Mouse (Mus musculus) macrophage (primary cell): ENCODE data around the gene 1700013F07Rik. TPM values are rescaled to one million over a fixed set of nuclear protein-coding genes. Genes with fewer than 3 reads are reported as not detected.

Experiments
- polyA plus RNA-seq: library from polyadenylated mRNA; stranded (reverse); fragments of 250-400 nt; gene quantifications from 3 replicates; pipeline ENCODE4 v1.2.4, GENCODE M21; 2018; ENCODE audit warnings: inconsistent platforms

1700013F07Rik gene
- polyA plus RNA-seq, 1 experiment from 2014 or later = not detected

Other genes starting within 250 kb of the 1700013F07Rik start
- not detected in 3 replicates for gene Mybphl, start 169.2 kb upstream of the 1700013F07Rik start, polyA plus RNA-seq
- 3.1 to 7.0 TPM (median 3.1 TPM) in 3 replicates for gene Psrc1, start 150.3 kb upstream of the 1700013F07Rik start, polyA plus RNA-seq
- gene Celsr2, start 118.6 kb upstream of the 1700013F07Rik start, polyA plus RNA-seq = 0.30 TPM in 1 of 3 replicates, not detected in the others
- 98.2 to 210 TPM (median 113 TPM) in 3 replicates for gene Sars, start 88.9 kb upstream of the 1700013F07Rik start, polyA plus RNA-seq
- not detected in 3 replicates for gene 5330417C22Rik, start 2.4 kb downstream of the 1700013F07Rik start, polyA plus RNA-seq
- 40.7 to 43.1 TPM (median 41.5 TPM) in 3 replicates for gene Tmem167b, start 28.3 kb downstream of the 1700013F07Rik start, polyA plus RNA-seq
- 23.0 to 37.5 TPM (median 26.9 TPM) in 3 replicates for gene Taf13, start 37.5 kb downstream of the 1700013F07Rik start, polyA plus RNA-seq
- 4.4 to 5.8 TPM (median 5.8 TPM) in 3 replicates for gene Wdr47, start 57.1 kb downstream of the 1700013F07Rik start, polyA plus RNA-seq
- 48.3 to 56.9 TPM (median 49.1 TPM) in 3 replicates for gene Clcc1, start 119.8 kb downstream of the 1700013F07Rik start, polyA plus RNA-seq
- gene Gpsm2, start 188.2 kb downstream of the 1700013F07Rik start, polyA plus RNA-seq = 10.8 to 12.0 TPM (median 11.9 TPM) in 3 replicates
- not detected in 3 replicates for gene Aknad1, start 205.5 kb downstream of the 1700013F07Rik start, polyA plus RNA-seq